Mouse (Mus musculus): Measurements from ENCODE around the gene Lsm7.

GRCm38 (mm10) chr10:80880901-80881300, 25.9 kb upstream of the Lsm7 start:
- no peak for TF ChIP-seq CTCF (IDR thresholded peaks at IDR 0.05; ENCODE audit: insufficient read depth, low read length)
- TF ChIP-seq POLR2A (IDR thresholded peaks at IDR 0.05; ENCODE audit: borderline replicate concordance, extremely low read depth, low read depth, low read length): no peak

All from lung, adult 2 months (tissue).